Mouse (Mus musculus): ENCODE data around the gene Slc6a2.

Slc6a2 gene

DNA sequence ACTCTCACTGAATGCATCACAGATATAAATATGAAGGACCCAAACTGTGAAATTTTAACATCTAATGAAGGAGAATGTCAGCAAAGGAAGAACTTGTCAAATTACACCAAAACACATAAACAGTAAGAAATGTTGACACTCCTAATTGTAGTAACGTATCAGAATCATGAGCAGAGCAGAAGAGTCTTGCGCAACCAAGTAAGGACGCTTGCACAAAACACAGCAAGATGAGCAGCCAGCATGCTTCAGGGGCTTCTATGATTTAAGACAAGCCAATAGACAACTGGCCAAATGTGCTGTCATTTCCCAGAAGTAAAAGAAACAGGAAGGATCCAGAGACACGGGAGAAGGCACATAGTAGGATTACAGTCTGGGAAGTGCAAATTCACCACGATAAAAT, 5.8 kb upstream of the Slc6a2 start:
- Histone ChIP-seq H3K4me1 (replicated peaks; ENCODE audit: low read depth, low read length) (no peaks in the 10 kb centered on the region), H3K27me3 (ENCODE audit: insufficient read depth, low read length) (peaks cover 39% of the 10 kb centered on the region), H3K36me3 (ENCODE audit: insufficient read depth, low read length) (no peaks in the 10 kb centered on the region), H3K4me3 (replicated peaks; ENCODE audit: low read length) (no peak overlapping the region), H3K9me3 (ENCODE audit: low read length) (no peaks in the 10 kb centered on the region)
- TF ChIP-seq POU5F1 (IDR thresholded peaks at IDR 0.05; ENCODE audit: borderline replicate concordance, low read length) = no peak
- no peak for TF ChIP-seq NANOG (IDR thresholded peaks at IDR 0.05; ENCODE audit: borderline replicate concordance, low read length)
- no peak for TF ChIP-seq CTCF (conservative IDR thresholded peaks at IDR 0.05; ENCODE audit: low read length)

- Histone ChIP-seq H3K9me3 (ENCODE audit: low read length) (no peaks in the 10 kb centered on the region), H3K4me1 (replicated peaks; ENCODE audit: low read depth, low read length) (peaks cover 9% of the 10 kb centered on the region), H3K4me3 (replicated peaks; ENCODE audit: low read length) (peak overlapping the region; percentile 79), H3K36me3 (ENCODE audit: insufficient read depth, low read length) (no peaks in the 10 kb centered on the region), H3K27me3 (ENCODE audit: insufficient read depth, low read length) (peaks cover 80% of the 10 kb centered on the region)
- TF ChIP-seq POU5F1 (IDR thresholded peaks at IDR 0.05; ENCODE audit: borderline replicate concordance, low read length) (no peak), NANOG (IDR thresholded peaks at IDR 0.05; ENCODE audit: borderline replicate concordance, low read length) (no peak), CTCF (conservative IDR thresholded peaks at IDR 0.05; ENCODE audit: low read length) (no peak)
Measured at GRCm38 (mm10) chr8:92960451-92960911, 602 bp downstream of the Slc6a2 start.

- H3K4me3 ChIP-seq (replicated peaks; ENCODE audit: low read length) = peak overlapping the region; percentile 79
- no peaks in the 10 kb centered on the region for H3K36me3 ChIP-seq (ENCODE audit: insufficient read depth, low read length)
- H3K9me3 ChIP-seq (ENCODE audit: low read length) = no peaks in the 10 kb centered on the region
- TF ChIP-seq CTCF (conservative IDR thresholded peaks at IDR 0.05; ENCODE audit: low read length) (no peak), POU5F1 (IDR thresholded peaks at IDR 0.05; ENCODE audit: borderline replicate concordance, low read length) (no peak), NANOG (IDR thresholded peaks at IDR 0.05; ENCODE audit: borderline replicate concordance, low read length) (no peak)
- H3K27me3 ChIP-seq (ENCODE audit: insufficient read depth, low read length) = peaks cover 78% of the 10 kb centered on the region
- peaks cover 9% of the 10 kb centered on the region for H3K4me1 ChIP-seq (replicated peaks; ENCODE audit: low read depth, low read length)
Measured at GRCm38 (mm10) chr8:92961088-92961487, 1.2 kb downstream of the Slc6a2 start.

GRCm38 (mm10) chr8:92964556-92964955, 4.7 kb downstream of the Slc6a2 start:
- H3K4me1 ChIP-seq (replicated peaks; ENCODE audit: low read depth, low read length) = peaks cover 9% of the 10 kb centered on the region
- TF ChIP-seq CTCF (conservative IDR thresholded peaks at IDR 0.05; ENCODE audit: low read length) (no peak), NANOG (IDR thresholded peaks at IDR 0.05; ENCODE audit: borderline replicate concordance, low read length) (no peak), POU5F1 (IDR thresholded peaks at IDR 0.05; ENCODE audit: borderline replicate concordance, low read length) (no peak)
- H3K9me3 ChIP-seq (ENCODE audit: low read length) = no peaks in the 10 kb centered on the region
- H3K27me3 ChIP-seq (ENCODE audit: insufficient read depth, low read length) = peaks cover 51% of the 10 kb centered on the region
- no peak overlapping the region for H3K4me3 ChIP-seq (replicated peaks; ENCODE audit: low read length)
- H3K36me3 ChIP-seq (ENCODE audit: insufficient read depth, low read length) = no peaks in the 10 kb centered on the region

DNA sequence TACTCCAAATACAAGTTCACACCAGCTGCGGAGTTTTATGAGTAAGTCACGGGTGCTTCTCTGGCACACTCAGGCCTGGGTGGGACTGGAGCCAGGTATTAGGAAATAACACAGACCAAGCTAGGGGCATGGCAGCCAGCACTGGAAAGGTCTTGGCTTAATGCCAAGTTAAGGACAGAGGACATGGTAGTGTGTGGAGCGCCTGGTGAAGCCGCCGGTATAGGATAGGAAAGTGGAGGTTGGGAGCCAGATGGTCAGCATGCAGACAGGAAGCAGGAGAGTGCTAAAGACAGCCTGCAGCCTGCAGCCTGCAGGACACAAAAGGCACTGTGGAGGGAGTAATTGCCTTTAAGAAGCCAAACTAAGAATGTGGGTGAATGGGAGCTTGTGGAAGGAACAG, 13.1 kb downstream of the Slc6a2 start:
- peaks cover 6% of the 10 kb centered on the region for H3K9me3 ChIP-seq (ENCODE audit: low read length)
- no peaks in the 10 kb centered on the region for H3K36me3 ChIP-seq (ENCODE audit: insufficient read depth, low read length)
- no peak for TF ChIP-seq CTCF (conservative IDR thresholded peaks at IDR 0.05; ENCODE audit: low read length)
- TF ChIP-seq NANOG (IDR thresholded peaks at IDR 0.05; ENCODE audit: borderline replicate concordance, low read length) = no peak
- TF ChIP-seq POU5F1 (IDR thresholded peaks at IDR 0.05; ENCODE audit: borderline replicate concordance, low read length) = no peak
- H3K4me3 ChIP-seq (replicated peaks; ENCODE audit: low read length) = no peak overlapping the region
- H3K4me1 ChIP-seq (replicated peaks; ENCODE audit: low read depth, low read length) = peaks cover 8% of the 10 kb centered on the region; the same call in 1 of the 2 replicates
- no peaks in the 10 kb centered on the region for H3K27me3 ChIP-seq (ENCODE audit: insufficient read depth, low read length)

DNA sequence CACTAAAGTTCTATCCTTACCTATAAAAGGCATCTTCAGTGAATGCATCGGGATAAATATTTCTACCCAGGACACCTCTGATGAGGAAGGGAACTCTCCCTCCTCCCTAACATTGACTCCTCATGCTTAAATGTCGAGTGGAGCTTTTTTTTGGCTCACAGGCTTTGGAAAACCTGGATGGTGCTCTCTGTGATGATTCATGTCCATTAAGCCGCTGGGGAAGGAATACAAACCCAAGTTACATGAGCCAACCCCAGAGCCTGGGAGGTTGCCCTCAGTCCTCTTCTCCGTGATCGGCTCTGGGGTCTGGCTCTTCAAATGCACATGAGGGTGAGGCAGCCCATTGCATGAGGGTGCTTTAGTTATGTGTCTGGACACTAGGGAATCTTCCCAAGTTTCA, 16.8 kb downstream of the Slc6a2 start:
- Histone ChIP-seq H3K27me3 (ENCODE audit: insufficient read depth, low read length) (no peaks in the 10 kb centered on the region), H3K4me3 (replicated peaks; ENCODE audit: low read length) (no peak overlapping the region), H3K9me3 (ENCODE audit: low read length) (peaks cover 6% of the 10 kb centered on the region), H3K4me1 (replicated peaks; ENCODE audit: low read depth, low read length) (peaks cover 8% of the 10 kb centered on the region; the same call in 1 of the 2 replicates), H3K36me3 (ENCODE audit: insufficient read depth, low read length) (no peaks in the 10 kb centered on the region)
- no peak for TF ChIP-seq POU5F1 (IDR thresholded peaks at IDR 0.05; ENCODE audit: borderline replicate concordance, low read length)
- TF ChIP-seq CTCF (conservative IDR thresholded peaks at IDR 0.05; ENCODE audit: low read length) = no peak
- TF ChIP-seq NANOG (IDR thresholded peaks at IDR 0.05; ENCODE audit: borderline replicate concordance, low read length) = no peak

GRCm38 (mm10) chr8:92982491-92982890, 22.6 kb downstream of the Slc6a2 start:
- H3K27me3 ChIP-seq (ENCODE audit: insufficient read depth, low read length) = no peaks in the 10 kb centered on the region
- H3K4me1 ChIP-seq (replicated peaks; ENCODE audit: low read depth, low read length) = no peaks in the 10 kb centered on the region
- H3K4me3 ChIP-seq (replicated peaks; ENCODE audit: low read length) = no peak overlapping the region
- 0 out of 2 replicates have a peak, but pooled peaks cover under 1% of the 10 kb centered on the region for H3K9me3 ChIP-seq (ENCODE audit: low read length)
- no peaks in the 10 kb centered on the region for H3K36me3 ChIP-seq (ENCODE audit: insufficient read depth, low read length)
- TF ChIP-seq CTCF (conservative IDR thresholded peaks at IDR 0.05; ENCODE audit: low read length) = no peak
- no peak for TF ChIP-seq NANOG (IDR thresholded peaks at IDR 0.05; ENCODE audit: borderline replicate concordance, low read length)
- no peak for TF ChIP-seq POU5F1 (IDR thresholded peaks at IDR 0.05; ENCODE audit: borderline replicate concordance, low read length)

DNA sequence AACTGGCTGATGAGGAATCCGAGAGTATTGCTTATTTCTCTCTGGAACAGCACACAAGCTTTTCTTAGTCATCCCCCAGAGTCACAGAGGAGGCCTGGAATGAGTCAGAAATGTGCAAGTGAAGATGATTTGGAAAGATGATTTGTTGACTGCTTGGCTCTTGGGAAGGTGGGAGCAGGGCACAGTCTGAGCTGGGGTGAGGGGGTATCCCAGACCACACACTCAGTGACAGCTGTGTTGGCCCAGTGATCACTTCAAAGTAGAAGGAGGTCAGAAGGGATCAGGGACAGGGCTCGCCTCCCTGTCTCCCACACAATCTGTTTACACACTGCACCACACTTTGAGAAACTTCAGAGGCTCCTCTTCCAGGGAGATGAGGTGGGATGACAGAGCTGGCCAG, 24.5 kb downstream of the Slc6a2 start:
- Histone ChIP-seq H3K9me3 (ENCODE audit: low read length) (no peaks in the 10 kb centered on the region), H3K4me3 (replicated peaks; ENCODE audit: low read length) (no peak overlapping the region)
- TF ChIP-seq NANOG (IDR thresholded peaks at IDR 0.05; ENCODE audit: borderline replicate concordance, low read length) = no peak
- no peak for TF ChIP-seq CTCF (conservative IDR thresholded peaks at IDR 0.05; ENCODE audit: low read length)
- TF ChIP-seq POU5F1 (IDR thresholded peaks at IDR 0.05; ENCODE audit: borderline replicate concordance, low read length) = no peak

DNA sequence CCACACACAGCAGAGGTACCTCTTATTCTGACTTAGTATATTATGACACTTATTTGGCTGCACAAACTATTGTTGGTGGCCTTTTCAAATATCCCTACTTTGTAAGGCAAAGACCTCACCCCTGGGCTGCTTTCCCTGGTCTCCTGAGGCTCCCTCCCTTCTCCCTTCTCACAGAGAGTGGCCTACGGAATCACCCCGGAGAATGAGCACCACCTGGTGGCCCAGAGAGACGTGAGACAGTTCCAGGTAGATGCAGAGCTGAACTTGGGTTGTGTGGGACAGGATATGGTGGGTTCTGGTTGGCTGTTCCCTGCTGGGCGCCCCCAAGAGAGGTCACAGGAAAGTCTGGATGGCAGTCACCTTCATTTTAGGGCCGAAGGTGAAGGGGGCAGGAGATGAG, 37.0 kb downstream of the Slc6a2 start:
- peaks cover 11% of the 10 kb centered on the region for H3K4me1 ChIP-seq (replicated peaks; ENCODE audit: low read depth, low read length)
- no peak overlapping the region for H3K4me3 ChIP-seq (replicated peaks; ENCODE audit: low read length)
- no peak for TF ChIP-seq POU5F1 (IDR thresholded peaks at IDR 0.05; ENCODE audit: borderline replicate concordance, low read length)
- TF ChIP-seq CTCF (conservative IDR thresholded peaks at IDR 0.05; ENCODE audit: low read length) = 0 out of 2 replicates have a peak, but pooled peaks have one; percentile 8
- no peak for TF ChIP-seq NANOG (IDR thresholded peaks at IDR 0.05; ENCODE audit: borderline replicate concordance, low read length)
- no peaks in the 10 kb centered on the region; the same call in 1 of the 2 replicates for H3K27me3 ChIP-seq (ENCODE audit: insufficient read depth, low read length)
- H3K36me3 ChIP-seq (ENCODE audit: insufficient read depth, low read length) = no peaks in the 10 kb centered on the region
- H3K9me3 ChIP-seq (ENCODE audit: low read length) = no peaks in the 10 kb centered on the region

More for the DNA sequence above, 24.5 kb downstream of the Slc6a2 start:
- Histone ChIP-seq H3K36me3 (ENCODE audit: insufficient read depth, low read length) (no peaks in the 10 kb centered on the region), H3K4me1 (replicated peaks; ENCODE audit: low read depth, low read length) (no peaks in the 10 kb centered on the region), H3K27me3 (ENCODE audit: insufficient read depth, low read length) (no peaks in the 10 kb centered on the region)
